Mouse (Mus musculus) liver, postnatal 0 days (tissue): ENCODE results near the gene Slc16a10. TPM values are rescaled to one million over a fixed set of nuclear protein-coding genes. Genes with fewer than 3 reads are reported as not detected.
A peak's percentile ranks its signal among the peaks of the same experiment; 100 is the strongest.

Experiments
- ATAC-seq: fragments of 200-750 bp; cut with Nextera tagmentation; 2 replicates; pipeline ENCODE4 v1.8.0; 2017; ENCODE audit warnings: mild to moderate bottlenecking, moderate library complexity
- DNase-seq: peaks from one replicate; pipeline ENCODE4 v3.0.0-alpha.2; 2016
- H3K27ac ChIP-seq: fragments of 300-500 bp; sonication (generic); 2 replicates; pipeline ENCODE4 v1.5.1; 2014; ENCODE audit warnings: antibody characterized with exemption, moderate library complexity, mild to moderate bottlenecking, low read depth
- H3K27me3 ChIP-seq: fragments of 300-500 bp; sonication (generic); 2 replicates; pipeline ENCODE4 v1.6.1; 2014; ENCODE audit warnings: low read length, control low read depth, mixed read lengths; ENCODE audit not compliant: insufficient read depth
- H3K36me3 ChIP-seq: fragments of 300-500 bp; sonication (generic); replicated peaks from 2 replicates; pipeline ENCODE4 v1.6.1; 2014; ENCODE audit warnings: mild to moderate bottlenecking, control low read depth, low read length, moderate library complexity, mixed read lengths; ENCODE audit not compliant: insufficient read depth
- H3K4me1 ChIP-seq: fragments of 300-500 bp; sonication (generic); 2 replicates; pipeline ENCODE4 v1.6.1; 2014; ENCODE audit warnings: antibody characterized with exemption, mild to moderate bottlenecking, control low read depth; ENCODE audit not compliant: insufficient read depth
- H3K4me2 ChIP-seq: fragments of 300-500 bp; sonication (generic); 2 replicates; pipeline ENCODE4 v1.6.1; 2014; ENCODE audit warnings: low read depth, mild to moderate bottlenecking, low read length, moderate library complexity, mixed read lengths
- H3K4me3 ChIP-seq: fragments of 300-500 bp; sonication (generic); 2 replicates; pipeline ENCODE4 v1.5.1; 2014; ENCODE audit warnings: low read depth, low read length
- H3K9ac ChIP-seq: fragments of 300-500 bp; sonication (generic); replicated peaks from 2 replicates; pipeline ENCODE4 v1.6.1; 2014; ENCODE audit warnings: mild to moderate bottlenecking, moderate library complexity
- H3K9me3 ChIP-seq: fragments of 300-500 bp; sonication (generic); 2 replicates; pipeline ENCODE4 v1.6.1; 2016; ENCODE audit warnings: mild to moderate bottlenecking, control low read depth, low read length, mixed read lengths
- CTCF ChIP-seq: sonication (generic); IDR thresholded peaks from 2 replicates; pipeline ENCODE4 v1.5.1; 2016; ENCODE audit warnings: antibody characterized with exemption, low read depth
- EP300 ChIP-seq: IDR thresholded peaks from 2 replicates; pipeline ENCODE4 v1.6.1; 2016; ENCODE audit warnings: antibody characterized with exemption, low read depth, mild to moderate bottlenecking
- WGBS: fragments of 180-500 bp; shearing (Covaris S2); extraction: QIAGEN DNeasy Blood & Tissue Kit; methylation state at CpG from one replicate; pipeline ENCODE4 v1.1.7; 2014; ENCODE audit not compliant: insufficient replicate concordance; 5-methylcytosine and 5-hydroxymethylcytosine counted together
- polyA plus RNA-seq: library from polyadenylated mRNA; unstranded; fragments of >200 nt; fragmentation: Nextera tagmentation; extraction: Ambion mirVana; gene quantifications from 2 replicates; pipeline ENCODE4 v1.2.1, GENCODE M21; 2015

Gene Slc16a10
- polyA plus RNA-seq, 1 experiment from 2014 or later: 22.1 TPM

DNA sequence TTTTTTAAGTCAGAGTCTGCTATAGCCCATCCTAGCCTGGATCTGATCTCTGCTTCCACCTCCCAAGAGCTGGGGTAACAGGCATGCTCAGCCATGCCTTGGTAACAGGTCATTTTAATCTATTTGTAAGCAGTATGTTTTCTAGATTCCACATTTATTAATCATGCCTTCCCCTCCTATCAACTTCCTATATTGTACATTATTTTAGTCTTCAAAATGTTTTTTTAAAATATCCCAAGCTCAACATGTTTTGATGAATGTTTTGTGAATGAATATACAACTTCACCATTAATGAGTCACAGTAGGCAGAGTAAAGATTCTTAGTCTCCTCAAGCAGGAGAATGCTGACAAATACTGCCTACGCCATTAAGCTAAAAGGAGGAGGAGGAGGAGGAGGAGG, 75.0 kb downstream of the Slc16a10 start:
- Histone ChIP-seq H3K9ac (no peak overlapping the region), H3K36me3 (no peaks in the 10 kb centered on the region; the same call in 1 of the 2 replicates), H3K9me3 (no peaks in the 10 kb centered on the region), H3K27me3 (no peaks in the 10 kb centered on the region), H3K27ac (no peak overlapping the region), H3K4me1 (peaks cover 17% of the 10 kb centered on the region), H3K4me2 (no peak overlapping the region), H3K4me3 (no peak overlapping the region)
- ATAC-seq (no peak), DNase-seq (no peak)
- no peak for TF ChIP-seq EP300
- TF ChIP-seq CTCF: no peak
- WGBS: 67% methylated on average over 1 of the region's 1 CpGs

DNA sequence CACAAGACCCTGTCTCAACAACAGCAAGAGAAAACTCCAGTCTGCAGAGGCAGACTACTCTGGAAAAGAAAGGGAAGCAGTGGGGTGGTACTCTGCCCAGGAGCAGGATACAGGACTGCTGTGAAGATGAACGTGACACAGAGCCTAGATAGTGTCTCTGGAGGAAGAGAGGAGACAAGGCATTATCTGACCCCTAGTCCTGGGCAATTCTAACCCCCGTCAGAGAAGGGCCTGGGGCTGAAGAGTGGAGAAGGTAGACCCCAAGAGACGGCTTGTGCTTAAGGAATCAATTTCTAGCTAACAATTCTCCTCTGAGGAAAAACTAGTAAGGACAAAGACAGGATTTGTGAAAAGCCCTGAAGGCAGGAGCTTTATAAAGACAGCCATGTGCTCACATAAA, 76.7 kb downstream of the Slc16a10 start:
- Histone ChIP-seq H3K9ac (no peak overlapping the region), H3K36me3 (no peaks in the 10 kb centered on the region; the same call in 1 of the 2 replicates), H3K27ac (no peak overlapping the region), H3K4me1 (peaks cover 13% of the 10 kb centered on the region), H3K4me3 (no peak overlapping the region), H3K9me3 (no peaks in the 10 kb centered on the region), H3K27me3 (no peaks in the 10 kb centered on the region), H3K4me2 (no peak overlapping the region)
- DNase-seq: no peak
- no peak for TF ChIP-seq EP300
- no peak for TF ChIP-seq CTCF
- no peak for ATAC-seq
- 73% methylated on average over 3 of the region's 3 CpGs for WGBS

DNA sequence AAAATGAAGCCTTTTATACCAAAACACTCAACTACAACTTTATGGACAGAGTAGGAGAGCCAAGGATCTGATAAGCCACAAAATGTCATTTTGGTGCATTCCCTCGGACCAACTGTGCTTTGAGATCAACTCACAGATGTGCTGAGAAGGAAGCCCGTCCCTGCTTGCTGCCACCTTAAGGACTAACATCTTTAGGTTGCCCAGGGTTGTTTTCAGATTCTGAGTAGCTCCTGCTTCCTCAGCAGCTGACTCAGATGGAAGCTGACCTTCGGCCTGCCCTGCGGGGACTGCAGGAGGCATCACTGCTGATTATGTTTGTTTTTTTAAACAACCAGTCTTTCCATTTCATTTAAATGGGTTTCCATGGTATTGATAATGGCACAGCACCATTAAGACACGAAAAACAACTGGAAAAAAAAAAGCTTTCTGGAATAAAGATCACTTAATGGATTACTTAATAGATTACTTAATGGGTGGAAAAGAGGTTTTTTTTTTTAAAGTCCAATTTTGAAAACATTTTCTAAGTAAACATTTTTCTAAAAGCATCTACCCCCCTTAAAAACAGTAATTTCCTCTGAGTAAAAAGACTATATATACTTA, 78.7 kb downstream of the Slc16a10 start:
- DNase-seq: no peak
- H3K4me3 ChIP-seq: no peak overlapping the region
- TF ChIP-seq CTCF (no peak), EP300 (no peak)
- H3K9me3 ChIP-seq: no peaks in the 10 kb centered on the region
- H3K27ac ChIP-seq: peak overlapping the region; percentile 76
- peaks cover 8% of the 10 kb centered on the region for H3K4me1 ChIP-seq
- ATAC-seq: no peak
- 55% methylated on average over 5 of the region's 5 CpGs for WGBS
- no peaks in the 10 kb centered on the region; the same call in 1 of the 2 replicates for H3K36me3 ChIP-seq
- H3K9ac ChIP-seq: no peak overlapping the region; the same call in 1 of the 2 replicates
- H3K27me3 ChIP-seq: no peaks in the 10 kb centered on the region
- peak overlapping the region; percentile 48 for H3K4me2 ChIP-seq

DNA sequence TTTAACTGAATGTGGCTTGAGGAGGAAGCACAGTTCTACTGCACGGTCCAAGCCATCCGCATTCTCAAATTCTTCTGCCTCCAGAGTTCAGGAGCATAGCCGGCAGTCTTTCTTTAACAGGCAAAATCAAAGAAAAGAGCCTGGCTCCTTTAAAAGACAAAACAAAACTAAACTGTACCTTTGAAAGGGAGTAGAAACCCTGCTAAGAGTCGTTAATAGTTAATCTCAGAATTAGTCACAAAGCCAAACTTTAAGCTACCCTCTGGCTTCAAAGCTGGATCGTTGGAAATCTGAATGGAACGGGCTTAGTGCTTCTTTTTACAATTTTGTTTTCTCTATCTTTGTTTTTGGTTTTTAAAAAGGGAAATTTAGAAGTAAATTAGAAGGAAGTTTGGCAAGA, 79.2 kb downstream of the Slc16a10 start:
- DNase-seq (no peak), ATAC-seq (no peak)
- H3K27ac ChIP-seq: peak overlapping the region; percentile 76
- H3K4me3 ChIP-seq: no peak overlapping the region
- H3K4me2 ChIP-seq: peak overlapping the region; percentile 48
- 66% methylated on average over 6 of the region's 6 CpGs for WGBS
- TF ChIP-seq CTCF: no peak
- TF ChIP-seq EP300: no peak
- H3K36me3 ChIP-seq: no peaks in the 10 kb centered on the region; the same call in 1 of the 2 replicates
- H3K4me1 ChIP-seq: peaks cover 5% of the 10 kb centered on the region
- no peaks in the 10 kb centered on the region for H3K9me3 ChIP-seq
- no peaks in the 10 kb centered on the region for H3K27me3 ChIP-seq
- H3K9ac ChIP-seq: no peak overlapping the region

DNA sequence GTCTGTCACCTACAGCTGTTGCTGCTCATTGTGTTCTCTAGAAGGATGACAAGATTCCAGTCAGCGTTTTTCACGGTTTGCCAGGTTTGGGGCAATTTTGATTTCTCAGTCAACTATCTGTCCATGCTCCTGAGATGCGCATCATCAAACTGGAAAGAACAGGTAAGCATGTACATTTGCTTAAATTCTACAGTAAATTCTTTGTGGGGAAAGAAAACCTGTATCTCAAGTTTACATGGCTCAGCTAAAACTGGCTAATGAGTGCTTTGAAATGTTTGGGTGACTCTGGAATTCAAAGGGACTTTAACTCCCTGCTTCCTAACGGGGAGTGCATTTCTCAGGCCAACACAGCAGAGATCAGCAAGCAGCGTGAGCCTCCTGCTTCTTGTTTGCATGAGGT, 80.1 kb downstream of the Slc16a10 start:
- ATAC-seq (no peak), DNase-seq (no peak)
- no peak overlapping the region for H3K27ac ChIP-seq
- 85% methylated on average over 5 of the region's 5 CpGs for WGBS
- H3K27me3 ChIP-seq: no peaks in the 10 kb centered on the region
- H3K4me3 ChIP-seq: no peak overlapping the region
- no peak overlapping the region for H3K4me2 ChIP-seq
- TF ChIP-seq EP300 (no peak), CTCF (no peak)
- H3K9ac ChIP-seq: no peak overlapping the region
- peaks cover 4% of the 10 kb centered on the region for H3K4me1 ChIP-seq
- no peaks in the 10 kb centered on the region for H3K9me3 ChIP-seq
- no peaks in the 10 kb centered on the region; the same call in 1 of the 2 replicates for H3K36me3 ChIP-seq

DNA sequence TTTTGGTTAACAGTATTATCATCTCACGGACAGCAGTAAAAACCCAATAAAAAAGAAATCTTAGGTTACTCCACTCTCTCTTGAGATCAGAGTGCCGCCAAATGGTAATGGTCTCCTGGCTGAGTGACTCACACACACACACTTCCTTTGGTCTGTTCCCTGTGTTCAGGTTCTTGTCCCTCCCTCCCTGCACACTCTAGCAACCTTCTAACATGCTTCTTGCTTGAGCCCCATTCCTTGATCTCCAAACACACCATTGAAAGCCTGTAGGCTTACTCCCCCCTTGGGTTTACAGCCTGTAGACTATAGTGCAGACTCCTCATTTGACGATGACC, 83.3 kb downstream of the Slc16a10 start:
- no peak for DNase-seq
- Histone ChIP-seq H3K27ac (no peak overlapping the region), H3K36me3 (no peaks in the 10 kb centered on the region; the same call in 1 of the 2 replicates), H3K9ac (no peak overlapping the region), H3K9me3 (no peaks in the 10 kb centered on the region), H3K4me2 (no peak overlapping the region), H3K4me1 (peaks cover 4% of the 10 kb centered on the region), H3K4me3 (no peak overlapping the region), H3K27me3 (no peaks in the 10 kb centered on the region)
- no peak for ATAC-seq
- TF ChIP-seq EP300 (no peak), CTCF (no peak)
- WGBS: 85% methylated on average over 3 of the region's 3 CpGs
